14 mouse cellular contexts compared by ENCODE assay signal in the genomic region with DNA sequence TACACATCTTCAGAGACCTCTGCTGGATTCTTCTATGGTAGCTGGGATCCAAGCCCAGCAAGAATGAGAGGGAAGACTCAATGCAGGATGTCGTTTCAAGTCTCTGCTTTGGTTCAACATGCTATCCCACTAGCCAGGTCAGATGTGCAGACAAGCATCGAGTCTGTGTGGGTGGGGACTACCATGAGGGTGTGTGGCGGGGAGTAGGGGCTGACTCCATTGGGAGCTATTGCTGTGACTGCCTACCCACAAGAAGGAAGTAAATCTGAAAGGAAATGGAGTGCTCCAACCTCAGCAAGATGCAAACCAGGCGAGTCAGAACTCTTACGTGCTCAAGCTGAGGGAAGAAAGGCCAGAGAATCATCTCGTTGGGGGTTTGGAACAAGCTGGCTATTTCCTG.
A peak's percentile ranks its signal among the peaks of the same experiment; 100 is the strongest.
DNase-seq lines count a peak whose midpoint lies in the region; ATAC-seq lines count a peak whose summit lies in the region.
"Had no signal": no experiment of that assay in that cellular context is flagged by ENCODE, and none has a peak within 500 bp of the region (broad histone marks: within the 10 kb centered on the region; RNA-seq: fewer than 3 reads in every experiment).

No protein-coding gene starts in this region.

- peak; percentile 46 to 52 for ATAC-seq in hematopoietic stem cell, adult 5-6 weeks (replicated peaks in 1 of 2; ENCODE audit: insufficient read depth in 1 of 2, low FRiP score in 2 of 2, low TSS enrichment in 1 of 2, low read depth in 1 of 2, poor library complexity in 2 of 2, severe bottlenecking in 2 of 2)
- ATAC-seq: forebrain, embryonic 13.5 days; forebrain, postnatal 0 days; hindbrain, postnatal 0 days had no signal

- peak; percentile 37 for DNase-seq in layer of hippocampus, adult 9-11 months
- DNase-seq in layer of hippocampus, adult 18-20 months (ENCODE audit: low spot score in 2 of 2) = no peak
- DNase-seq in NIH3T3 (ENCODE audit: low read depth) = peak; percentile 51
- DNase-seq in skeletal muscle tissue, adult 2 months (ENCODE audit: low read depth, low spot score) = peak; percentile 30
- no peak for DNase-seq in right cerebral cortex, postnatal 10 days (ENCODE audit: low spot score in 2 of 2)
- DNase-seq in testis, postnatal 14 days (ENCODE audit: low spot score) = no peak
- DNase-seq: adrenal gland, postnatal 14 days; cerebellum, adult 18-20 months; cerebellum, adult 9-11 months; cerebellum, postnatal 36 days; forebrain, postnatal 0 days had no signal

Comparison
In these comparisons a context has a peak if more than half of its experiments do, and no peak if none do; other contexts are left out.
1. DNase-seq: peak in layer of hippocampus, adult 9-11 months (single experiment), NIH3T3 (single experiment) and skeletal muscle tissue, adult 2 months (single experiment); none in layer of hippocampus, adult 18-20 months (0 of 2), right cerebral cortex, postnatal 10 days (0 of 2) and testis, postnatal 14 days (single experiment).